Mouse (Mus musculus): ENCODE data around the gene Rbm39. TPM values are rescaled to one million over a fixed set of nuclear protein-coding genes. Genes with fewer than 3 reads are reported as not detected.
"Not testable (repeated sequence)": the region's sequence is repeated elsewhere in the genome, so short reads cannot be mapped to it uniquely, and the experiment has no call there.

Rbm39 gene
- polyA plus RNA-seq, 1 experiment from 2014 or later, result 502 TPM

- Histone ChIP-seq H3K27me3 (replicated peaks; ENCODE audit: control insufficient read depth, insufficient read depth, low read length) (no peaks in the 10 kb centered on the region), H3K9me3 (replicated peaks; ENCODE audit: control insufficient read depth, low read length) (no peaks in the 10 kb centered on the region), H3K4me3 (ENCODE audit: low read depth, low read length) (no peak overlapping the region), H3K36me3 (ENCODE audit: control insufficient read depth, insufficient read depth, low read length) (peaks cover 15% of the 10 kb centered on the region), H3K27ac (ENCODE audit: low read depth, low read length) (no peak overlapping the region), H3K4me1 (ENCODE audit: control insufficient read depth, insufficient read depth, low read length) (no peaks in the 10 kb centered on the region), H3K9ac (ENCODE audit: low read length) (no peak overlapping the region), H3K4me2 (ENCODE audit: low read length) (no peak overlapping the region)
- no peak for DNase-seq (ENCODE audit: low spot score)
- WGBS, result 89% methylated on average over 5 of the region's 5 CpGs
- no peak for ATAC-seq
Measured at GRCm38 (mm10) chr2:156134161-156134560, 45.9 kb downstream of the Rbm39 start.

GRCm38 (mm10) chr2:156126992-156127391, 53.0 kb downstream of the Rbm39 start, which contains the start of gene Gm28036:
Gene Gm28036, minus strand, starts transcription at chr2:156127092.
- H3K27me3 ChIP-seq (replicated peaks; ENCODE audit: control insufficient read depth, insufficient read depth, low read length), result no peaks in the 10 kb centered on the region
- H3K9ac ChIP-seq (ENCODE audit: low read length), result no peak within 1 kb of the TSS
- H3K27ac ChIP-seq (ENCODE audit: low read depth, low read length), result no peak within 1 kb of the TSS
- H3K4me3 ChIP-seq (ENCODE audit: low read depth, low read length), result no peak within 1 kb of the TSS
- H3K4me1 ChIP-seq (ENCODE audit: control insufficient read depth, insufficient read depth, low read length), result no peaks in the 10 kb centered on the region
- no peak for ATAC-seq
- no peak within 1 kb of the TSS for H3K4me2 ChIP-seq (ENCODE audit: low read length)
- H3K9me3 ChIP-seq (replicated peaks; ENCODE audit: control insufficient read depth, low read length), result no peaks in the 10 kb centered on the region
- WGBS, result 97% methylated on average over 5 of the region's 5 CpGs
- peaks cover 33% of the 10 kb centered on the region for H3K36me3 ChIP-seq (ENCODE audit: control insufficient read depth, insufficient read depth, low read length)
- DNase-seq (ENCODE audit: low spot score), result no peak

- H3K36me3 ChIP-seq (ENCODE audit: control insufficient read depth, insufficient read depth, low read length), result peaks cover 24% of the 10 kb centered on the region
- no peaks in the 10 kb centered on the region for H3K9me3 ChIP-seq (replicated peaks; ENCODE audit: control insufficient read depth, low read length)
- no peak for DNase-seq (ENCODE audit: low spot score)
- no peaks in the 10 kb centered on the region for H3K4me1 ChIP-seq (ENCODE audit: control insufficient read depth, insufficient read depth, low read length)
- H3K4me2 ChIP-seq (ENCODE audit: low read length), result no peak overlapping the region
- no peak overlapping the region for H3K27ac ChIP-seq (ENCODE audit: low read depth, low read length)
- H3K4me3 ChIP-seq (ENCODE audit: low read depth, low read length), result no peak overlapping the region
- no peaks in the 10 kb centered on the region for H3K27me3 ChIP-seq (replicated peaks; ENCODE audit: control insufficient read depth, insufficient read depth, low read length)
- no peak overlapping the region for H3K9ac ChIP-seq (ENCODE audit: low read length)
- WGBS, result 97% methylated on average over 5 of the region's 5 CpGs
- no peak for ATAC-seq
Measured at GRCm38 (mm10) chr2:156123731-156124130, 56.3 kb downstream of the Rbm39 start.

- no peaks in the 10 kb centered on the region for H3K9me3 ChIP-seq (replicated peaks; ENCODE audit: control insufficient read depth, low read length)
- H3K4me1 ChIP-seq (ENCODE audit: control insufficient read depth, insufficient read depth, low read length), result no peaks in the 10 kb centered on the region
- no peak overlapping the region for H3K4me3 ChIP-seq (ENCODE audit: low read depth, low read length)
- H3K27me3 ChIP-seq (replicated peaks; ENCODE audit: control insufficient read depth, insufficient read depth, low read length), result no peaks in the 10 kb centered on the region
- H3K9ac ChIP-seq (ENCODE audit: low read length), result no peak overlapping the region
- peaks cover 12% of the 10 kb centered on the region for H3K36me3 ChIP-seq (ENCODE audit: control insufficient read depth, insufficient read depth, low read length)
- H3K27ac ChIP-seq (ENCODE audit: low read depth, low read length), result no peak overlapping the region
- ATAC-seq (no peak), DNase-seq (ENCODE audit: low spot score) (no peak)
- no peak overlapping the region for H3K4me2 ChIP-seq (ENCODE audit: low read length)
Measured at GRCm38 (mm10) chr2:156119566-156119965, 60.5 kb downstream of the Rbm39 start.

- H3K4me3 ChIP-seq (ENCODE audit: low read depth, low read length), result peak overlapping the region; percentile 77
- not testable (repeated sequence) for H3K9me3 ChIP-seq (replicated peaks; ENCODE audit: control insufficient read depth, low read length); DNase-seq (ENCODE audit: low spot score); ATAC-seq; H3K36me3 ChIP-seq (ENCODE audit: control insufficient read depth, insufficient read depth, low read length); H3K4me1 ChIP-seq (ENCODE audit: control insufficient read depth, insufficient read depth, low read length); H3K27me3 ChIP-seq (replicated peaks; ENCODE audit: control insufficient read depth, insufficient read depth, low read length)
- peak overlapping the region; percentile 49 for H3K4me2 ChIP-seq (ENCODE audit: low read length)
- WGBS, result 19% methylated on average over 5 of the region's 5 CpGs
- peak overlapping the region; percentile 97; the same call in 1 of the 2 replicates for H3K9ac ChIP-seq (ENCODE audit: low read length)
- H3K27ac ChIP-seq (ENCODE audit: low read depth, low read length), result peak overlapping the region; percentile 93; the same call in 1 of the 2 replicates
Measured at GRCm38 (mm10) chr2:156112080-156112423, 68.0 kb downstream of the Rbm39 start.

GRCm38 (mm10) chr2:156111358-156112079, 68.5 kb downstream of the Rbm39 start, which contains the start of the genes Cpne1 and Rbm12:
Gene Cpne1, minus strand, starts transcription at chr2:156111965.
Gene Rbm12, minus strand, starts transcription at chr2:156111978.
- Histone ChIP-seq H3K4me1 (ENCODE audit: control insufficient read depth, insufficient read depth, low read length) (peaks cover 9% of the 10 kb centered on the region), H3K9ac (ENCODE audit: low read length) (peak within 1 kb of the TSS; percentile 97), H3K9me3 (replicated peaks; ENCODE audit: control insufficient read depth, low read length) (no peaks in the 10 kb centered on the region), H3K36me3 (ENCODE audit: control insufficient read depth, insufficient read depth, low read length) (no peaks in the 10 kb centered on the region), H3K27ac (ENCODE audit: low read depth, low read length) (peak within 1 kb of the TSS; percentile 93), H3K4me3 (ENCODE audit: low read depth, low read length) (peak within 1 kb of the TSS; percentile 77), H3K27me3 (replicated peaks; ENCODE audit: control insufficient read depth, insufficient read depth, low read length) (no peaks in the 10 kb centered on the region), H3K4me2 (ENCODE audit: low read length) (peak within 1 kb of the TSS; percentile 75)
- peak; percentile 96 for ATAC-seq
- under 1% methylated on average over 70 of the region's 74 CpGs for WGBS
- DNase-seq (ENCODE audit: low spot score), result peak; percentile 96

- H3K4me2 ChIP-seq (ENCODE audit: low read length), result peak overlapping the region; percentile 75
- 1% methylated on average over 16 of the region's 16 CpGs for WGBS
- peaks cover 9% of the 10 kb centered on the region for H3K4me1 ChIP-seq (ENCODE audit: control insufficient read depth, insufficient read depth, low read length)
- DNase-seq (ENCODE audit: low spot score), result peak; percentile 63
- H3K27me3 ChIP-seq (replicated peaks; ENCODE audit: control insufficient read depth, insufficient read depth, low read length), result no peaks in the 10 kb centered on the region
- no peaks in the 10 kb centered on the region for H3K36me3 ChIP-seq (ENCODE audit: control insufficient read depth, insufficient read depth, low read length)
- H3K9me3 ChIP-seq (replicated peaks; ENCODE audit: control insufficient read depth, low read length), result no peaks in the 10 kb centered on the region
- peak overlapping the region; percentile 97 for H3K9ac ChIP-seq (ENCODE audit: low read length)
- H3K4me3 ChIP-seq (ENCODE audit: low read depth, low read length), result peak overlapping the region; percentile 77
- ATAC-seq, result peak; percentile 61
- H3K27ac ChIP-seq (ENCODE audit: low read depth, low read length), result peak overlapping the region; percentile 93
Measured at GRCm38 (mm10) chr2:156110627-156111357, 69.2 kb downstream of the Rbm39 start.
